Mouse (Mus musculus): ENCODE data around the gene Rock2.

The Rock2 gene

GRCm38 (mm10) chr12:16870405-16871068 lies 24.2 kb upstream of the Rock2 start:
- in situ Hi-C loops (cut with MboI, MseI): no loop called here

GRCm38 (mm10) chr12:16872006-16872405 lies 22.7 kb upstream of the Rock2 start:
- in situ Hi-C loops (cut with MboI, MseI): no loop called here

GRCm38 (mm10) chr12:16872926-16873464 lies 21.7 kb upstream of the Rock2 start:
- in situ Hi-C loops (cut with MboI, MseI): no loop called here

GRCm38 (mm10) chr12:16873549-16873948 lies 21.1 kb upstream of the Rock2 start:
- in situ Hi-C loops (cut with MboI, MseI): no loop called here

GRCm38 (mm10) chr12:16874086-16874485 lies 20.6 kb upstream of the Rock2 start:
- in situ Hi-C loops (cut with MboI, MseI): no loop called here

GRCm38 (mm10) chr12:16875269-16875668 lies 19.4 kb upstream of the Rock2 start:
- in situ Hi-C loops (cut with MboI, MseI): no loop called here

- in situ Hi-C loops (cut with MboI, MseI): no loop called here
Observed at GRCm38 (mm10) chr12:16875678-16876077, 19.0 kb upstream of the Rock2 start.

GRCm38 (mm10) chr12:16876667-16877066 lies 18.0 kb upstream of the Rock2 start:
- in situ Hi-C loops (cut with MboI, MseI): no loop called here

- in situ Hi-C loops (cut with MboI, MseI): no loop called here
Observed at GRCm38 (mm10) chr12:16877141-16877540, 17.6 kb upstream of the Rock2 start.

- in situ Hi-C loops (cut with MboI, MseI): no loop called here
Observed at GRCm38 (mm10) chr12:16877679-16878078, 17.0 kb upstream of the Rock2 start.

GRCm38 (mm10) chr12:16879369-16879768 lies 15.3 kb upstream of the Rock2 start:
- in situ Hi-C loops (cut with MboI, MseI): no loop called here

- in situ Hi-C loops (cut with MboI, MseI): no loop called here
Observed at GRCm38 (mm10) chr12:16880077-16880476, 14.6 kb upstream of the Rock2 start.

GRCm38 (mm10) chr12:16882442-16882841 lies 12.3 kb upstream of the Rock2 start:
- in situ Hi-C loops (cut with MboI, MseI): no loop called here

- in situ Hi-C loops (cut with MboI, MseI): no loop called here
Observed at GRCm38 (mm10) chr12:16883111-16883510, 11.6 kb upstream of the Rock2 start.

- in situ Hi-C loops (cut with MboI, MseI): no loop called here
Observed at GRCm38 (mm10) chr12:16884534-16884933, 10.2 kb upstream of the Rock2 start.

GRCm38 (mm10) chr12:16886354-16886753 lies 8.3 kb upstream of the Rock2 start:
- in situ Hi-C loops (cut with MboI, MseI): no loop called here

GRCm38 (mm10) chr12:16893039-16893438 lies 1.7 kb upstream of the Rock2 start:
- in situ Hi-C loops (cut with MboI, MseI): no loop called here

- in situ Hi-C loops (cut with MboI, MseI): no loop called here
Observed at GRCm38 (mm10) chr12:16893656-16894395, 869 bp upstream of the Rock2 start.

- in situ Hi-C loops (cut with MboI, MseI): no loop called here
Observed at GRCm38 (mm10) chr12:16895221-16895928, 680 bp downstream of the Rock2 start.

- in situ Hi-C loops (cut with MboI, MseI): no loop called here
Observed at GRCm38 (mm10) chr12:16896073-16896789, 1.5 kb downstream of the Rock2 start.

GRCm38 (mm10) chr12:16897225-16897624 lies 2.5 kb downstream of the Rock2 start:
- in situ Hi-C loops (cut with MboI, MseI): no loop called here

- in situ Hi-C loops (cut with MboI, MseI): no loop called here
Observed at GRCm38 (mm10) chr12:16898221-16898620, 3.5 kb downstream of the Rock2 start.
